Mouse (Mus musculus) spleen, postnatal 36 days (tissue): ENCODE results near the gene Ovol1.

Source experiments
- DNase-seq, 2 experiments: peaks; one replicate each; pipeline ENCODE4 v3.0.0; 2022; ENCODE audit warnings: low spot score in 2 of 2, mixed read lengths in 1 of 2

The Ovol1 gene

DNA sequence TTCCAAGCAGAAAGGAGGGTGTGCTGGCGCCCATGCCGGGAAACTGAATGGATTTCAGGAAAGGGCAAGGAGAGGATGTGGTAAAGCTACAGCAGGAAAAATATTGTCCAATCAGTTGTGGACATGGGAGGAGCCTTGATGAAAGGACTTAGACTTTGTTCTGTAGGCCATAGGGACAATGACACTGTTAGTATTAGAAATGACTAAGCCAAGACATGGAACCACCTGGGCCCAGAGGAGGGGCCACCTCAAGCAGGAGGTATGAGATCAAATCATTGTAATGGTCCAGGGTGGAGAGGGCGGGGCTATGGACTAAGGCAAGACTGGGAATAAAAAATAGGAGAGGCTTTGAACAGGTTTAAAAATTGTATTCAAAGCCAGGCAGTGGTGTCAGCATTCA, 41.7 kb downstream of the Ovol1 start:
- no peak for DNase-seq

DNA sequence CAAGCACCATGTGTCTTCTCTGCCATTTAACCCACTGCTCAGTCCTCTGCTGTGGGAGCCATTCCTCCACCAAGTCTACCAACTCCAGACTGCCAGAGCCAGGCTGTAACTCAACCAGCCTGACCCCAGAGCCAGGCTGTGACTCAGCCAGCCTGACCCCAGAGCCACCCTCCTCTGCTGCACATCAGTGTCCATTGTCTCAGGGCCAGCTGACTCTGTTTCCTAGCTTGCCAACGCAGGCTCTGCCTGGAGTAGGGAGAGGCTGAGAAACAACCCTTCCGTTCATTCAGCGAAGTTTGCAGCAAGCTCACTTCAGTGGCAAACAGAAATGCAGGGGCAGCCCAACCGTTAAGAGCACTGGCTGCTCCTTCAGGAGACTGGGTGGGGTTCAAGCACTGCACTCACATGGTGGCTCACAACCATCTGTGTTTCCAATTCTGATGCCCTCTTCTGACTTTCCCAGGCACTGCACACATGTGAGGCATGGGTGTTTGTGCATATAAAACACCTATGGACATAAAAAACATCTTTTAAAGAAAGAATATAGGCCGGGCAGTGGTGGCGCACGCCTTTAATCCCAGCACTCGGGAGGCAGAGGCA, 43.4 kb downstream of the Ovol1 start:
- no peak for DNase-seq

DNA sequence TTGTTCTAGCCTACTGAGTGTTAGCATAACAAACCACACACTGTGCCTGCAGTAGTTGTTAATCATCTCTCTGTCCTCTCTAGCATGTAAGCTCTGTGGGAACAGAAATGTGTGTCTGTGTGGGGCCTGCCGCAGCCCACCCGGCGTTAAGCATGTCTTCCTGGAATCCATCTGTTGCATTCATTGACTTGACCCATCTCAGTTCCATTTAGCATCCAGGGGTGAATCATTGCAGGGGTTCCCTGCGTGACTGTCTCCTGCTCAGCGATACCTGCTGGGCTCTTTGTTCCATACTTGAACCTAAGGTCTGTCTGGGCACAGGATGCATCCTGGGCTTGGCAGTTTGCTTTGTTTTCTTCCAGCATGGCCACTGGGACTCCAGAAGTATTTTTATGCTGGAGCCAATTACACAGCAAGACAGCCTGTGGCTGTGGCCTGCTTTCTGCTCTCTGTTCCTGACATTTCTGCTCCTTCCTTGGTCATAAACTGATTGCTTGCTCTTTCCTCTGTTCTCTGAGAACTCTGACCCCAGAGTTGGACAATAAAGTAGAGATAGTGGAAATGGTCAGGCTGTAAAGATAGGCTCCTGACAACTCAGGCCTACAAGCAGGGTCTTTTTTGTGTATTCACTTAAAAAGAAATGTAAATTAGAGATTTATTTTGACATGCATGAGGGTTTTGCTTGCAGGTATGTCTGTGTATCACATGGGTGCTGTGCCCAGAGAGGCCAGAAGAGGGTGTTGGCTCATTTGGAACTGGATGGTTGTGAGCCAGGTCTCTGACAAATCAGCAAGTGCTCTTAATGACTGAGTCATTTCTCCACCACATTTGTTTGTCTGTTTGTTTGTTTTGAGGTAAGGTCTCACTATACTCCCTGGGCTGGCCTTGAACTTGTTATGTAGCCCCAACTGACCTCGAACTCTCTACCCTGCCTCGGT, 44.3 kb downstream of the Ovol1 start:
- no peak for DNase-seq

DNA sequence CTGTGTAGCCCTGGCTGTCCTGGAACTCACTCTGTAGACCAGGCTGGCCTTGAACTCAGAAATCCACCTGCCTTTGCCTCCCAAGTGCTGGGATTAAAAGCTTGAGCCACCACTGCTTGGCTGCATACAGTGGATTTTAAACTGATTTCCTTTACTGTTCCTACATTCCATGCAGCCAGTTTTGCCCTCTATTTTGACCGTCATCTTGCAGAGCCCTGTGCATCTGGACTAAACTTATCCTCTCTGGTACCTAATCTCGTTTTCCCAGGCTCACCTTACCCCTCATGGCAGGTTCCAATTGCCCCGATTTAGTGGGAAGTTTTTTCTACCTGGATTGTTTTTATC, 47.5 kb downstream of the Ovol1 start:
- no peak for DNase-seq

DNA sequence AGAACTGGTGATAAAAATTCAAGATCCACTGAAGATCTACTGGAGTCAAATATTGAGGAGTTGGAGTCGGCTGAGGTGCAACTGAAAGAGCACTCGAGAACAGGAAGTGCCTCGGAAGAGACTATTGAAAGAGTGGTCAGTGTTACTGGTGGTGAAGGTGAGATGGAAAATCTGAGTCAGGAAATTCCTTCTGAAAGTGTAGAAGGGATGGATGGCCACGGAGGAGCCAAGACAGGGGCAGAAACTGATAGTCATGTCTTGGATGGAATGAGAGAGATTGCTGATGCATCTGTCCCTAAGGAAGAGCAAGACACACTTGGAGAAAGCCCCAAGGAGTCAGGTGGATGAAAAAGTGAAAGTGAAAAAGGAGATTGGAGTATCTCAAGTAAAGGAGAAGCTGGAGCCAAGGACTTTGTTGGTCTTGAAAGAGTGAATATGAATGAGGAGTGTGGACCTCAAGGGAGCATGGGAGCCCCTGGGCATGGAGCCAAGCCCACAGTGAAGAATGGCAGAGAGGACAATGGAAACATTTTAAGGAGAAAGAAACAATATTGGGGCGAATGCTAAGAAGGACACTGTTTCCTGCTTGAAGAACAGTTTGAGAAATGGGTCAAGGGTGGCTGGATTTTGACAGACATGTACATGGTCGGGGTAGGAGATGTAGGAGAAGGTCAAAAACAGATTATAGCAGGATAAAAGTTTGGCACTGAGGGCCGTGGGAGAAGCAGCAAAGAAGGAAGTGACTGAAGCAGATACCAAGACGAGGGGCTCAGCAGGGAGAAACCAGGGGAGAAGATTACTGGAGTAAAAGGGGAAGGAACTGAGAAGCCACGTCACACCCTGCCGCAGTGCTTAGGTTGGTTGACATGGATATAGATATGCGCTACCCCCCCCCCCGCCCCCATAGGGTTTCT, 48.1 kb downstream of the Ovol1 start:
- DNase-seq: peak; percentile 61 to 70

DNA sequence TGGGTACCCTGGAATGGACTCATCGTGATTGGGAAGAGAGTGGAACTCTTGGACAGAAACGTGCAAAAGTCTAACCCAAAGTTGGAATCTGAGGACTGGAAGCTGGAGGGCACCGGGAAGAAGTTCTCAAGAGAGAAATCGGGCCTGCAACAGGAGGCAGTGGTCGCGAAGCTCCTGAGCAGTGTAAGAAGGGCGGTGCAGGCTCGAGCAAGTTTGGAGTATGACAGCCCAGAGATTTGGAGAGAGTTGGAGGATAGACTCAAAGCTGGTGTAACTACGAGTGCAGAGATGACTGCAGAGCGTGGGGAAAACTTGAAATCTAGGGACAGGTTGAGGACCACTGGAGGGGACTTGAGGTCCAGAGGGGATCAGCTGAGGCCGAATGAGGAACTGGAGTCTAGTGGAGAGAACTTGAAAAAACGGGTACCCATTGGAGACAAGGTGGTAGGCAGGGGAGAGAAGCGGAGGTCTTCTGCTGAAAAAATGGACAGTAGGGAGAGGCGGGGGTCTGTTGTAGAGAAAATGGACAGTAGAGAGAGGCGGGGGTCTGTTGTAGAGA, 49.3 kb downstream of the Ovol1 start:
- DNase-seq: no peak

DNA sequence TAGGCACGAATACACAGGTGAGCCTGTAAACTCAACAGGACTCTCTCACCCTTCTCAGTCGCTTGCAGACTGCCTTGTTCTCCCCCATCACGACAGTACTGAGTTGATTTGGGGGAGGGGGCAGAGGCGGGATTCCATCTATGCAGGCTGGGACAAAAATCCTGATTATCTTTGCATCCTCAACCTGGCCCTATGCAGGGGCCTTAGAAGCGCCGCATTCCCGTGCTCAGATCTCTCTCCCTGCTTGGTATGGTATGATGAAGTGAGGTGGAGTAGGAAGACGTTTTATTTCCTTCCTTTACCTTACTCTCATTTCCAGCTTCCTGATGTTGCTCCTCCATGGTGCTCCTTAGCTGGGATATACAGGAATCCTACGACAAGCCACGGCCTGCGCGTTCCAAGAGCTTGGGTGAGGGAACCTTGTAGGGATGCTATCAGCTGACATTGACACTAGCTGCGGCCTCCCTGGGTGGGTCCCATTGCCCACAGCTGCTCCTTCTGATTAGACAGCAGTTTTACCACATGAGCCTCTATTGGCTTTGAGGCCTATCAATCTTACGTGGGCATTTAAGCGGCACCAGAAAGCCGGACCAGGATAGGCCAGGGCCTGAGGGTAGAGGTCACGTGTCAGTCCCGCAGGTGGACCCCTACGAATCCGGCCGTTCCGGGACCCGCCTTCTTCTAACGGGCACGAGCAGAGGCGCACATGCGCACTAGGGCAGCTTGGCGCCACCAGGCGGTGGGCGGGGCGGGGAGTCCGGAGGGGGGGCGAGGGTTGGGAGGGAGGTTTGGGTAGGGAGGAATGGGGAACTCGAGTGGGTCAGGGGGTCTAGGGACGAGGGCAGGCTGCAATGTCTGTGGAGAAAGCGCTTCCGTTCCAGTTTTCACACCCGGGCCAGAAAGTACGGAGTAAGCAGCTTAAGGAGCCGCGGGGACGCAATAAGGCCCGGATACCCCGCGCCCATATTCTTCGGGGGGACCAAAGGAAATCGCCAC, 50.1 kb downstream of the Ovol1 start, which contains the start of gene Snx32:
Snx32 (minus strand) TSS at position 508 of the 996 bp plus-strand sequence.
- peak; percentile 99 for DNase-seq

DNA sequence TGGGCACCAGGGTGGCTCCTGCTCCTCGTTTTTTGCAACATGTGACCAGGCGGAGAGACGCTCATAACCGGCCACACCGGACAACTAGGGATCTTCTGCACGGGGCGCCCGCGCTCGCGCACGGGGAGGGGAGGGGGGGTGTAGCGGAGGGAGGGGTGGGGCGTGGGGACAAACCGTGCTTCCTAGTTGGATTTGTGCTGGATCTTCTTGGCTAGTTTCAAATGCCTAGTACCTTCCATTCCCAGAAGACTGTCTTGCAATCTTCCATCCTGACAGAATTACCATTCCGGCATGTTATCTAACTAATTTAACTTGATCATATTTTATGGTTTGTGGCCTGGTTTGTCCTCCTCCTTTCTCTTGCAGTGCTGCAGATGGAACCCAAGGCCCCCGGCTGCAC, 56.8 kb downstream of the Ovol1 start, which contains the start of gene 1700020D05Rik:
1700020D05Rik (minus strand) TSS at position 101 of the 400 bp plus-strand sequence.
- DNase-seq: no peak

DNA sequence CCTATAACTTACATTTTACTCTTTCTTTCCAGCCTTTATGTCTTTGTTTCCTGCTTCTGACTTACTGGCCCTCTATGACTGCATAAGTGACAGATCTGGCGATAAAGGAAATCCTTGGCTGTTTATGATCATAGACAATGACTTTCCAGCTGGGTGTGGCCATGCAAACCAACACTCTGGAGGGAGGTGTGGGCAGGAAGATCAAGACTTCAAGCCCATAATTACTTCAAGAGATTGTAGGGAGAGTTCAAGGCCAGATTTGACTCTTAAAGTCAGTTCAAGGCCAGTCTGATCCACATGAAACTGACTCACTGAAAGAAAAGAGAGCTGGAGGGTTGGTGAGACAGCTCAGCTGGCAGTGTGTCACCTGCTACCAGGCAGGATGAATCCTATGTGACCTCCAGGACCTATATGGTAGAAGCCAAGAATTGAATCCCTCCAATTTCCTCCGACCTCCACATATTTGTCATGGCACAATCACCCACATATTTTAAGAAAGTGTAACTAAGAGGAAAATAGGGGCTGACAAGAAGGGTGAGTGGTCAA, 60.0 kb downstream of the Ovol1 start:
- DNase-seq: no peak
